Mouse (Mus musculus) embryonic facial prominence, embryonic 11.5 days (tissue): ENCODE data around the gene 4933427D14Rik. TPM values are rescaled to one million over a fixed set of nuclear protein-coding genes. Genes with fewer than 3 reads are reported as not detected.

ENCODE experiments used
- ATAC-seq: fragments of 200-750 bp; cut with Nextera tagmentation; replicated peaks from 2 replicates; pipeline ENCODE4 v1.8.0; 2017; ENCODE audit warnings: low read depth; ENCODE audit not compliant: insufficient number of reproducible peaks, low FRiP score, low TSS enrichment
- DNase-seq: peaks from one replicate; pipeline ENCODE4 v3.0.0-alpha.2; 2015; ENCODE audit warnings: low spot score
- H3K27ac ChIP-seq: fragments of 300-500 bp; sonication (generic); replicated peaks from 2 replicates; pipeline ENCODE4 v1.5.1; 2014; ENCODE audit warnings: mild to moderate bottlenecking, low read depth, low read length, control low read depth
- H3K27me3 ChIP-seq: fragments of 300-500 bp; sonication (generic); 2 replicates; pipeline ENCODE4 v1.6.1; 2014; ENCODE audit warnings: mild to moderate bottlenecking, low read length, moderate library complexity, mixed read lengths; ENCODE audit not compliant: control insufficient read depth, insufficient read depth
- H3K36me3 ChIP-seq: fragments of 300-500 bp; sonication (generic); replicated peaks from 2 replicates; pipeline ENCODE4 v1.6.1; 2014; ENCODE audit warnings: low read depth, mild to moderate bottlenecking, low read length, moderate library complexity, mixed read lengths; ENCODE audit not compliant: control insufficient read depth, insufficient read depth
- H3K4me1 ChIP-seq: fragments of 300-500 bp; sonication (generic); 2 replicates; pipeline ENCODE4 v1.6.1; 2014; ENCODE audit warnings: low read length, mixed read lengths; ENCODE audit not compliant: control insufficient read depth, insufficient read depth
- H3K4me2 ChIP-seq: fragments of 300-500 bp; sonication (generic); 2 replicates; pipeline ENCODE4 v1.6.1; 2014; ENCODE audit warnings: low read depth, mild to moderate bottlenecking, control low read depth, low read length, moderate library complexity
- H3K4me3 ChIP-seq: fragments of 300-500 bp; sonication (generic); 2 replicates; pipeline ENCODE4 v1.5.1; 2014; ENCODE audit warnings: low read depth, low read length, control low read depth
- H3K9ac ChIP-seq: fragments of 300-500 bp; sonication (generic); replicated peaks from 2 replicates; pipeline ENCODE4 v1.6.1; 2014; ENCODE audit warnings: mild to moderate bottlenecking, control low read depth, low read length
- H3K9me3 ChIP-seq: fragments of 300-500 bp; sonication (generic); replicated peaks from 2 replicates; pipeline ENCODE4 v1.6.1; 2016; ENCODE audit warnings: mild to moderate bottlenecking, low read length, inconsistent platforms, mixed read lengths; ENCODE audit not compliant: control insufficient read depth
- WGBS: fragments of 180-500 bp; shearing (Covaris S2); extraction: QIAGEN DNeasy Blood & Tissue Kit; methylation state at CpG from one replicate; pipeline ENCODE4 v1.1.7; 2014; 5-methylcytosine and 5-hydroxymethylcytosine counted together
- polyA plus RNA-seq: library from polyadenylated mRNA; unstranded; fragments of >200 nt; fragmentation: Nextera tagmentation; extraction: Ambion mirVana; gene quantifications from 2 replicates; pipeline ENCODE4 v1.2.1, GENCODE M21; 2014

Gene 4933427D14Rik
- polyA plus RNA-seq: 11.0 and 14.9 TPM in 2 replicates

DNA sequence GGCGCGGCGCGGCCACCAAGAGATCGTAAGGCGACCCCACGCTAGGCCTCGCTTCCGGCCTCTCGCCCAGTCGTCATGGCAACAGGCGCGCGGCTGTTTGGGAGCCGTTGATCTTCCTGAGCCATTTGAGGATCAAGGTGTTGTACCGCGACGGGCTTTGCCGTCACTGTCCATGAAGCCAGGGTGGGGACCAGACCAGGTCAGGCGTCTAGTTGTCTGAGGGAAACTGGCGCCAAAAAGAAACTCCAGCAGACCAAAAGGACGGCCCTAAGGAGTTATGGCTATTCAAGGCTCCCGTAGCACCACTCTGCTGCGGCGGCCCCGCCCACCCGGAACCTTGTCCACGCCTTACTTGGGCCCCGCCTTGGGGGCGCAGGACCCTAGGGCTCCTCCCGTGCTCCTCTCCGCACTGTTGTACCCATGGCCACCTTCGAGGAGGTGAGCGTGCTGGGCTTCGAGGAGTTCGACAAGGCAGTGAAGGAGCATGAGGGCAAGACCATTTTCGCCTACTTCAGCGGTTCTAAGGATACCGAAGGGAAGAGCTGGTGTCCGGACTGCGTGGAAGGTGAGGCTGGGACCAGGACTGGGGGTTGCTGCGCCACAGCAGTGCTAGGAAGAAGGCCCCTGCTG lies at the start of gene 4933427D14Rik, which contains the start of gene Txndc17:
Gene 4933427D14Rik (minus strand): TSS at position 256 of the 630 bp plus-strand sequence.
Gene Txndc17 (plus strand): TSS at position 344 of the 630 bp plus-strand sequence.
- H3K9ac ChIP-seq: peak within 1 kb of the TSS; percentile 83
- H3K27me3 ChIP-seq: no peaks in the 10 kb centered on the region
- no peaks in the 10 kb centered on the region for H3K9me3 ChIP-seq
- H3K27ac ChIP-seq: no peak within 1 kb of the TSS
- under 1% methylated on average over 42 of the region's 42 CpGs for WGBS
- peak; percentile 97 for ATAC-seq
- peak within 1 kb of the TSS; percentile 78 for H3K4me2 ChIP-seq
- H3K36me3 ChIP-seq: peaks cover 3% of the 10 kb centered on the region
- peak within 1 kb of the TSS; percentile 81 for H3K4me3 ChIP-seq
- no peaks in the 10 kb centered on the region for H3K4me1 ChIP-seq
- DNase-seq: peak; percentile 89

DNA sequence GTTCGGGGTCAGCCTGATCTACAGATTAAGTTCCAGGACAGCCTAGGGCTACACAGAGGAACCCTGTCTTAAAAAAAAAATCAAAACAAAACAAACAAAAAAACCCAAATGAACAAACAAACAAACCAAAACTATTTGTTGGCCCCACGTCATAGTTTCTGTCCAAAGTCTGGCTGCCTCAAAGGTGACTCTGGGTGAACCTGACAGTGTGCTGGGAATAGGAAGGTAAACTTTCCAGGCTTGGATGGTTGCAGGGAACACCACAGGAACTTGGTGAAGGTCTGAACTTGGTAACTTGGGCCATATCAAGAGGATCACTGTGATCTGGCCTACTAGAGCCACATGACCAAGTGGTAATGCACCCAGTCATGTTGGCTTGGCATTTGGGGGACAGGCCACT lies 49.2 kb upstream of the 4933427D14Rik start:
- H3K9me3 ChIP-seq: no peaks in the 10 kb centered on the region
- no peak overlapping the region for H3K27ac ChIP-seq
- H3K27me3 ChIP-seq: no peaks in the 10 kb centered on the region
- no peak overlapping the region for H3K9ac ChIP-seq
- no peak for DNase-seq
- H3K4me2 ChIP-seq: no peak overlapping the region
- ATAC-seq: no peak
- 67% methylated on average over 2 of the region's 2 CpGs for WGBS
- no peaks in the 10 kb centered on the region for H3K36me3 ChIP-seq
- H3K4me3 ChIP-seq: no peak overlapping the region
- no peaks in the 10 kb centered on the region for H3K4me1 ChIP-seq

DNA sequence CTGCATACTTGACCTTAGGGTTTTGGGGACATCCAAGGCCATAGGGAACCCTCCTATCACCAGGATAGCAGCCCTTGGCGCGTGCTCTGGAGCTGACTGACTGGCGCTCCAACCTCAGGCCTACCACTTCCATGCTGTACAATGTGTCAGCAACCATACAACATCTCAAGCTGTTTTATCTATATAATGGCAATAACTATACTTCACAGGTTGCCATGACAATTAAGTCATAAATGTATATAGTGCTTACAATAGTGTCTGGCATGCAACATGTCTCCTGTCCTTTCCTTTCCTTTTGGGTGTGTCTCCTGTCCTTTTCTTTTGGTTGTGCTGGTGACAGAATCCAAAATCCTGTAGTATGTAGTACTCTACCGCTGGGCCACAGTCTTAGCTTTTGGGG lies 48.4 kb upstream of the 4933427D14Rik start:
- H3K9ac ChIP-seq: no peak overlapping the region
- H3K4me2 ChIP-seq: no peak overlapping the region
- no peaks in the 10 kb centered on the region for H3K4me1 ChIP-seq
- H3K27ac ChIP-seq: no peak overlapping the region
- no peak overlapping the region for H3K4me3 ChIP-seq
- DNase-seq: no peak
- no peaks in the 10 kb centered on the region for H3K36me3 ChIP-seq
- 92% methylated on average over 4 of the region's 4 CpGs for WGBS
- H3K27me3 ChIP-seq: no peaks in the 10 kb centered on the region
- ATAC-seq: no peak
- no peaks in the 10 kb centered on the region for H3K9me3 ChIP-seq

DNA sequence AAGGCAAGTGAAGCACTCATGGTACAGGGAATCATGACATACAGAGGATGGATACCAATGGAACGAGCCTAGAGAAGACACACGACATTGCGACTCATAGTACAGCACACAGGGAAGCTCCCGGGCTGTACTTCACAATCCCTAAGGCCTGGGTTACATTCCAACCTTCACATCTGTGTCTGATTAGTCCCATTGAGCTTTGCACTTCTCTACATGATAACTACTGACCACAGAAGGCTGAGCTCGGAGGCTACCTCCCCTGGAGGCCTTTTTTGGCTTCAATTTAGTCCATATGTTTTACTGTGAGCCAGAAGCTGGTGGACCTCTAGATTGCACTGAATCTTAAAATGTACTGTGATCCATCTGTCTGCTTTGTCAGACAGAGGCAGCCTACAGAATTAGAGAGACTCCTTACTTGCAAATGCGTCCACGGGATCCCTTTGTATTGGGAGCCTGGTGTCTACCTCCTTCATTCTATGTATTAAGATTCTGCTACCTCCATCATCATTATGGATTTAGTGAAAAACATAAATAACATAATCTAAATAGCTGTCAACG lies 38.0 kb upstream of the 4933427D14Rik start:
- Histone ChIP-seq H3K4me1 (no peaks in the 10 kb centered on the region), H3K27me3 (no peaks in the 10 kb centered on the region; the same call in 1 of the 2 replicates), H3K4me2 (no peak overlapping the region), H3K9ac (no peak overlapping the region), H3K27ac (no peak overlapping the region), H3K9me3 (no peaks in the 10 kb centered on the region), H3K4me3 (no peak overlapping the region), H3K36me3 (no peaks in the 10 kb centered on the region)
- 51% methylated on average over 8 of the region's 8 CpGs for WGBS
- ATAC-seq (no peak), DNase-seq (peak; percentile 61)

DNA sequence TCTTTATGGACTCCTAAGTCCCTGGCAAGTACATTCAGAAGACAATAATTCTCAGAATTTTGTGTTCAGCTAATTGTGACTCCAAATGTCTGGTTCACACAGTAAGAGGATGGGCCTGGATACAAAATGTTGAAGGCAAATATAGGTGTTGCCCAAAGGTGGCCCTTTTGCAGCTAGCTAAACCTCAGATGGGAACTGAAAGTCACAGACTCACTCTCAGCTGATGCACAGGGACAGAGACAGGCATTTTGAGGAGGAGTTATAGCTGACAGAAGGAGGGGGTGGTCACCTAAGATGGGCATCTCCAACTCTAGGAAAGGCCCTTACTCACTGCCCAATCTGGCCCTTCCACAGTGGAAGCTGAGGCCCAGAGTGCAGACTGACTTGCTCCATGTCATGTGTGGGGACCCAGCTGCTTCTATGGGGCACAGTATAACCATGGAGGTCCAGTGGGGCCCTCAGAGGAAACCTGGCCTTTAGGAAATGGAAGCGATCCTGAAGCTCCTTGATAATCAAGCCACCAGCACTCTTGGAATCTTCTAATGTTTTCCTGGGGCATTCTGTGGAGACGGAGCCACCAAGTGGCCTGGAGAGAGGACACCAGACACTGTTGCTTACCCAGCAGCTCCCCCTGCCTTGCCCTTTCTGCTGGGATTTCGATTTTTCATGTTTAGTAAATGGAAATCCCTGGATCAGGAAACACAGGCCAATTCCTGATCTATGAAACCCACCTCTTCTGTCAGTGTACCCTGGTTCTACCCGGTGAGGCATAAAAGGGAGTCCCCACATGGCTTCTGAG lies 33.0 kb upstream of the 4933427D14Rik start:
- H3K4me1 ChIP-seq: no peaks in the 10 kb centered on the region
- WGBS: 66% methylated on average over 4 of the region's 4 CpGs
- ATAC-seq: no peak

DNA sequence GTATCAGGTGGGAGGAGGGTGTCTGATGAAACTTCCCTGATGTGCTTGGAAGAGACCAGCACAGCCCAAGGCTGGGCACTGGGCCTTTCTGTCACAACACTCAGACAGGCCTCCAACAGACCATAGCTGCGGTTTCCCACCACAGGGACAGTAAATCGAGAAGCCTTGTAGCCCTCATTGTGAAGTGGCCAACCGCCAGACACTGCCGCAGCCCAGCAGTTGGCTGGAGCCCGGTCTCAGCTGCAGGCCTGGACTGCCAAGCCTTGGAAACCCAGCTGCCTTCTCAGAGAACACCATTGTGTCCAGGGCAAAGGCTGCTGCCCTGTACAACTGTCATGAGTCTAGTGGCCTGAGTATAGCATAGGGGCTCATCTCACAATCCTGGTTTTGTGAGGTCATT lies 26.8 kb upstream of the 4933427D14Rik start:
- H3K27me3 ChIP-seq: no peaks in the 10 kb centered on the region
- DNase-seq: no peak
- no peak overlapping the region for H3K9ac ChIP-seq
- ATAC-seq: no peak
- no peak overlapping the region for H3K4me2 ChIP-seq
- no peaks in the 10 kb centered on the region for H3K36me3 ChIP-seq
- H3K27ac ChIP-seq: no peak overlapping the region
- WGBS: 69% methylated on average over 5 of the region's 5 CpGs
- no peak overlapping the region for H3K4me3 ChIP-seq
- H3K9me3 ChIP-seq: no peaks in the 10 kb centered on the region
- H3K4me1 ChIP-seq: no peaks in the 10 kb centered on the region

More for the DNA sequence above, 33.0 kb upstream of the 4933427D14Rik start:
- H3K36me3 ChIP-seq: no peaks in the 10 kb centered on the region
- H3K9ac ChIP-seq: no peak overlapping the region
- H3K27ac ChIP-seq: no peak overlapping the region
- no peak overlapping the region for H3K4me2 ChIP-seq
- DNase-seq: no peak
- no peaks in the 10 kb centered on the region for H3K27me3 ChIP-seq
- H3K9me3 ChIP-seq: no peaks in the 10 kb centered on the region
- no peak overlapping the region for H3K4me3 ChIP-seq

DNA sequence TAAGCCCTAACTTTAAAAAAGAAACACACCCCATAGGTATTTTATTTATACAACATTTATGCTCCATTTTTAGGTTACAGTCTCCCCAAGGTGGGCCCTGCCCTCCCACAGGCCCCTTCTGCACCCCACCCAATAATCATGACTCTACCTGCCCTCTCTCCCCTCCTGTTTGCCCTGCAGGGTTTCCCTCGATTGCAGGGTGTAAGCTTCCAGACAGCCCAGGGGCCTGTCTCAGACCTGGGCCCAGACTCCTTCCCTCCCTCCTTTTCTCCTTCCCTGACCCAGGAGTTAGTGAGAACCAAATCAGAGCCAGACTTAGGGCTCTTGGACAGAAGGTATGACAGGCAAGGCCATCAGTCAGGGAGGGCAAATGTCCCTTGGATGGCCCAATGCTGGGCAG lies 25.7 kb upstream of the 4933427D14Rik start:
- Histone ChIP-seq H3K4me3 (no peak overlapping the region), H3K9me3 (no peaks in the 10 kb centered on the region), H3K36me3 (no peaks in the 10 kb centered on the region), H3K4me2 (no peak overlapping the region), H3K4me1 (no peaks in the 10 kb centered on the region), H3K9ac (no peak overlapping the region), H3K27me3 (no peaks in the 10 kb centered on the region), H3K27ac (no peak overlapping the region)
- DNase-seq (no peak), ATAC-seq (no peak)
- 62% methylated on average over 1 of the region's 1 CpGs for WGBS

DNA sequence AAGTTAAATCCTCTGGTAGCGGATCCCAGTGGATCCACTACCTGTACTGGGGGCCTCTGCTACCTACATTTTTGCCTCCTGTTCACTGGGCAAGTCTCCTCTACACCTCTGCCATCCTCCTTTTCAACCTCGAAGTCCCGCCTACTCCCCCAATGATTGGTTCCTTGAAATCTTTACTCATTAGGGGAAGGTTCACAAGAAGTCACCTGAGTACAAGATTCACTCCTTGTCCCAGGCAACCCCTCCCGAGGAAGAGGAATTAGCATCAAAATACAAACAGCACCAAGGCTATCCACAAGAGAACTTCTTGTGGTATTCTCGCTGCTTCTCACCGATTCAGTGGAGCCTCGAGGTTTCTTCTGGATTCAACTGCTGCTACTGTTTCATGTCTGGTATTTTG lies 24.8 kb upstream of the 4933427D14Rik start:
- H3K9ac ChIP-seq: no peak overlapping the region
- H3K36me3 ChIP-seq: no peaks in the 10 kb centered on the region
- ATAC-seq: no peak
- no peak overlapping the region for H3K27ac ChIP-seq
- no peak overlapping the region for H3K4me3 ChIP-seq
- H3K9me3 ChIP-seq: no peaks in the 10 kb centered on the region
- no peak overlapping the region for H3K4me2 ChIP-seq
- H3K4me1 ChIP-seq: no peaks in the 10 kb centered on the region
- DNase-seq: no peak
- 83% methylated on average over 7 of the region's 7 CpGs for WGBS
- H3K27me3 ChIP-seq: no peaks in the 10 kb centered on the region
